Mouse (Mus musculus): ENCODE results near the gene Hoxd10. TPM values are rescaled to one million over a fixed set of nuclear protein-coding genes. Genes with fewer than 3 reads are reported as not detected.

The Hoxd10 gene
- polyA plus RNA-seq, 1 experiment from 2014 or later = not detected

GRCm38 (mm10) chr2:74704393-74704998, 12.8 kb downstream of the Hoxd10 start, which contains the start of gene Hoxd8:
Gene Hoxd8, plus strand, starts transcription at chr2:74704615.
- WGBS = under 1% methylated on average over 28 of the region's 52 CpGs
- Histone ChIP-seq H3K36me3 (ENCODE audit: control insufficient read depth, insufficient read depth, low read length) (no peaks in the 10 kb centered on the region), H3K9me3 (ENCODE audit: control insufficient read depth, low read length) (no peaks in the 10 kb centered on the region), H3K4me1 (ENCODE audit: control insufficient read depth, insufficient read depth, low read depth, low read length) (peaks cover 10% of the 10 kb centered on the region), H3K4me3 (ENCODE audit: low read length) (peak within 1 kb of the TSS; percentile 41), H3K27me3 (replicated peaks; ENCODE audit: control insufficient read depth, insufficient read depth, low read length) (peaks cover 53% of the 10 kb centered on the region), H3K9ac (ENCODE audit: low read depth, low read length) (peak within 1 kb of the TSS; percentile 43), H3K27ac (ENCODE audit: low read depth, low read length) (no peak within 1 kb of the TSS), H3K4me2 (ENCODE audit: low read length) (peak within 1 kb of the TSS; percentile 55)
- no peak; the same call in 1 of the 2 replicates for ATAC-seq

GRCm38 (mm10) chr2:74704999-74705466, 13.3 kb downstream of the Hoxd10 start:
- Histone ChIP-seq H3K27me3 (replicated peaks; ENCODE audit: control insufficient read depth, insufficient read depth, low read length) (peaks cover 53% of the 10 kb centered on the region), H3K27ac (ENCODE audit: low read depth, low read length) (no peak overlapping the region), H3K9ac (ENCODE audit: low read depth, low read length) (peak overlapping the region; percentile 43), H3K4me2 (ENCODE audit: low read length) (peak overlapping the region; percentile 55), H3K4me3 (ENCODE audit: low read length) (peak overlapping the region; percentile 41), H3K36me3 (ENCODE audit: control insufficient read depth, insufficient read depth, low read length) (no peaks in the 10 kb centered on the region), H3K9me3 (ENCODE audit: control insufficient read depth, low read length) (no peaks in the 10 kb centered on the region), H3K4me1 (ENCODE audit: control insufficient read depth, insufficient read depth, low read depth, low read length) (peaks cover 10% of the 10 kb centered on the region)
- no peak for ATAC-seq
- 2% methylated on average over 20 of the region's 66 CpGs for WGBS

- Histone ChIP-seq H3K4me2 (ENCODE audit: low read length) (peak overlapping the region; percentile 55), H3K36me3 (ENCODE audit: control insufficient read depth, insufficient read depth, low read length) (no peaks in the 10 kb centered on the region), H3K4me3 (ENCODE audit: low read length) (peak overlapping the region; percentile 41), H3K4me1 (ENCODE audit: control insufficient read depth, insufficient read depth, low read depth, low read length) (peaks cover 10% of the 10 kb centered on the region), H3K27me3 (replicated peaks; ENCODE audit: control insufficient read depth, insufficient read depth, low read length) (peaks cover 53% of the 10 kb centered on the region), H3K27ac (ENCODE audit: low read depth, low read length) (no peak overlapping the region), H3K9ac (ENCODE audit: low read depth, low read length) (peak overlapping the region; percentile 43), H3K9me3 (ENCODE audit: control insufficient read depth, low read length) (no peaks in the 10 kb centered on the region)
- under 1% methylated on average over 43 of the region's 85 CpGs for WGBS
- ATAC-seq = no peak
Measured at GRCm38 (mm10) chr2:74705467-74706089, 13.9 kb downstream of the Hoxd10 start.

DNA sequence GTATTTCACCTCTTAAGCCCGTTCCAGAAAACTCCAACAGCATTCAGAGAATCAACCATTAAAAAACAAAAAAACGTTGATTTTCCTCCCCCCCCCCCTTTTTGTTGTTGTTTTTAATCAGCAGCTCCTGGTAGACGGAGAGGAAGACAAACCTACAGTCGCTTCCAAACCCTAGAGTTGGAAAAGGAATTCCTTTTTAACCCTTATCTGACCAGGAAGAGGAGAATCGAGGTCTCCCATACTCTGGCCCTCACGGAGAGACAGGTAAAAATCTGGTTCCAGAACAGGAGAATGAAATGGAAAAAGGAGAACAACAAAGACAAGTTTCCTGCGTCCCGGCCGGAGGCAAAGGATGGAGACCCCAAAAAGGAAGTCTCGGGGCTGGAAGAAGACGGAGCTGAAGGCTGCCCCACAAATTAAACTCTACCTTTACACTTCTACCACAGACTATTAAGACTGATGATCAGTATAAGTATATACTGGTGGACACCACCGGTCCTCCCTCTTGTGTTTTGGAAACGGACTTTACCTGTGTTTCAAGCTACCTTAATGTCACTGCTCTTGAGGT, 14.8 kb downstream of the Hoxd10 start:
- ATAC-seq = no peak
- no peak overlapping the region for H3K9ac ChIP-seq (ENCODE audit: low read depth, low read length)
- WGBS = 3% methylated on average over 13 of the region's 13 CpGs
- no peak overlapping the region for H3K27ac ChIP-seq (ENCODE audit: low read depth, low read length)
- H3K9me3 ChIP-seq (ENCODE audit: control insufficient read depth, low read length) = no peaks in the 10 kb centered on the region
- H3K4me1 ChIP-seq (ENCODE audit: control insufficient read depth, insufficient read depth, low read depth, low read length) = peaks cover 10% of the 10 kb centered on the region
- H3K27me3 ChIP-seq (replicated peaks; ENCODE audit: control insufficient read depth, insufficient read depth, low read length) = peaks cover 52% of the 10 kb centered on the region
- no peaks in the 10 kb centered on the region for H3K36me3 ChIP-seq (ENCODE audit: control insufficient read depth, insufficient read depth, low read length)
- no peak overlapping the region for H3K4me3 ChIP-seq (ENCODE audit: low read length)
- H3K4me2 ChIP-seq (ENCODE audit: low read length) = no peak overlapping the region

GRCm38 (mm10) chr2:74707599-74707998, 15.9 kb downstream of the Hoxd10 start:
- H3K9me3 ChIP-seq (ENCODE audit: control insufficient read depth, low read length) = no peaks in the 10 kb centered on the region
- WGBS = 10% methylated on average over 7 of the region's 7 CpGs
- H3K9ac ChIP-seq (ENCODE audit: low read depth, low read length) = no peak overlapping the region
- H3K4me2 ChIP-seq (ENCODE audit: low read length) = no peak overlapping the region
- no peaks in the 10 kb centered on the region for H3K36me3 ChIP-seq (ENCODE audit: control insufficient read depth, insufficient read depth, low read length)
- H3K4me3 ChIP-seq (ENCODE audit: low read length) = no peak overlapping the region
- peaks cover 14% of the 10 kb centered on the region for H3K4me1 ChIP-seq (ENCODE audit: control insufficient read depth, insufficient read depth, low read depth, low read length)
- ATAC-seq = no peak
- H3K27ac ChIP-seq (ENCODE audit: low read depth, low read length) = no peak overlapping the region
- peaks cover 58% of the 10 kb centered on the region for H3K27me3 ChIP-seq (replicated peaks; ENCODE audit: control insufficient read depth, insufficient read depth, low read length)

DNA sequence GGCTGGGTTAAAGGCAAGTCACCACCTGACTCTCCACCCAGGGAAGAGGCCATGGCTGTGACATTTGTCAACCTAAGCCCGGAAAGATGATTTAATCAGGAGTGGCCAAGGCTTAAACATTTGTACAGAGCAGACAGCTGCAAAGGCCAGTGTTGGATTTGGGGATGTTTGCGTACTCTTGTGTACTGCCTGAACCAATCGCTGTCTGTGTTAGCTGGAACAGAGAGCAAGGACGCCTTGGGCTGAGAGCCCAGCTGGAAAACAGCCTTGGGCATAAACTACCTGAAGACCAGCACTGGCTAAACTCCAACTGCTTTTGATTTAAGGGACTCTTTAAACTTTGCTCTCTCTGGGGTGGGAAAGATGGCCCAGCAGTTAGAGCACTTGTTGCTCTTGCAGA, 17.0 kb downstream of the Hoxd10 start:
- no peaks in the 10 kb centered on the region for H3K9me3 ChIP-seq (ENCODE audit: control insufficient read depth, low read length)
- no peak overlapping the region for H3K4me3 ChIP-seq (ENCODE audit: low read length)
- H3K27me3 ChIP-seq (replicated peaks; ENCODE audit: control insufficient read depth, insufficient read depth, low read length) = peaks cover 58% of the 10 kb centered on the region
- H3K4me2 ChIP-seq (ENCODE audit: low read length) = no peak overlapping the region
- no peak for ATAC-seq
- WGBS = 10% methylated on average over 4 of the region's 4 CpGs
- no peak overlapping the region for H3K27ac ChIP-seq (ENCODE audit: low read depth, low read length)
- no peaks in the 10 kb centered on the region for H3K36me3 ChIP-seq (ENCODE audit: control insufficient read depth, insufficient read depth, low read length)
- H3K9ac ChIP-seq (ENCODE audit: low read depth, low read length) = no peak overlapping the region
- H3K4me1 ChIP-seq (ENCODE audit: control insufficient read depth, insufficient read depth, low read depth, low read length) = peaks cover 14% of the 10 kb centered on the region

DNA sequence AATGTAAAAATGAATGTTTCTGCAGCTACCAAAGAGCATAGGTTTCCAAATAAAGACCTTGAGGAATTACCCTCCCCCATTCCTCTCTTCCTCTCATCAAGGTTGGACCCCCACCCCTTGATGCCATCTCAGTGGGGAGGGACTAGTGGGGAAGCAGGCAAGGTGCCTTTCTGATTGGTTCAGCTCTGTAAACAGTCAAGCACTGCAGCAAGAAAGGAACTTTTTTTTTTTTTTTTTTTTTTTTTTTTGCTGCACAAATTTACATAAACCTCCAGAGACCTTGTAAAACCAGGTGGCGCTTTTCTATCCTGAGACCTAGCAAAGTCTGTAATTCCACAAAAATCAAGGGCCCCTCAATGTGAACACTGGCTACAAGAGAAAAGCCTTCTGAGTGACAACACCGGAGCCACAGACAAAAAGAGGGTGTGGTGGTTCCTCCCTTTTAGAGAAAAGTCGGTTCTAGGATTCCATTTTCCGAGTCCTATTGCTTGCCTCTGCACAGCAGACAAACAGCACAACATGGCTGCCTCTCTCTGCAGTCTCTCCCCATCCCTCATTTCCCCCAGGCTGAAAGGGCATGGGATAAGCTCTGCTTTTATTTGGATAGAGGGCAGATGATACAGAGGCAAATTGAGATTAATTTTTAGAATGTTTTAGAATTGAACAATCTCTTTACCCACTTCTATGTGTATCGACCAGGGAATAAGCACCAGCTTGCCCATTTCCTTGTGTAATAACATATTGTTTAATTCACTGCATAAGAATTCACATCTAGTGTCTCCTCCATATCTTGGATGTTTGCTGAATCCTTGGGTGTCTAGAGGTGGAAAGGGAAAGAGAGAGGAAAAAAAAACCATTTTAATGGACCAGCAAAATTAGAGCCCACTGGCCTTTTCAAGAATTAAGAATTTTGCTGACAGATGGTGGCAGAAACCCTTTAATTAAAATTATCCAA, 18.0 kb downstream of the Hoxd10 start:
- WGBS = 4% methylated on average over 5 of the region's 5 CpGs
- H3K36me3 ChIP-seq (ENCODE audit: control insufficient read depth, insufficient read depth, low read length) = no peaks in the 10 kb centered on the region
- peaks cover 14% of the 10 kb centered on the region for H3K4me1 ChIP-seq (ENCODE audit: control insufficient read depth, insufficient read depth, low read depth, low read length)
- H3K9ac ChIP-seq (ENCODE audit: low read depth, low read length) = no peak overlapping the region
- H3K27me3 ChIP-seq (replicated peaks; ENCODE audit: control insufficient read depth, insufficient read depth, low read length) = peaks cover 56% of the 10 kb centered on the region
- H3K4me3 ChIP-seq (ENCODE audit: low read length) = no peak overlapping the region
- H3K27ac ChIP-seq (ENCODE audit: low read depth, low read length) = no peak overlapping the region
- H3K4me2 ChIP-seq (ENCODE audit: low read length) = no peak overlapping the region
- no peaks in the 10 kb centered on the region for H3K9me3 ChIP-seq (ENCODE audit: control insufficient read depth, low read length)
- ATAC-seq = no peak

DNA sequence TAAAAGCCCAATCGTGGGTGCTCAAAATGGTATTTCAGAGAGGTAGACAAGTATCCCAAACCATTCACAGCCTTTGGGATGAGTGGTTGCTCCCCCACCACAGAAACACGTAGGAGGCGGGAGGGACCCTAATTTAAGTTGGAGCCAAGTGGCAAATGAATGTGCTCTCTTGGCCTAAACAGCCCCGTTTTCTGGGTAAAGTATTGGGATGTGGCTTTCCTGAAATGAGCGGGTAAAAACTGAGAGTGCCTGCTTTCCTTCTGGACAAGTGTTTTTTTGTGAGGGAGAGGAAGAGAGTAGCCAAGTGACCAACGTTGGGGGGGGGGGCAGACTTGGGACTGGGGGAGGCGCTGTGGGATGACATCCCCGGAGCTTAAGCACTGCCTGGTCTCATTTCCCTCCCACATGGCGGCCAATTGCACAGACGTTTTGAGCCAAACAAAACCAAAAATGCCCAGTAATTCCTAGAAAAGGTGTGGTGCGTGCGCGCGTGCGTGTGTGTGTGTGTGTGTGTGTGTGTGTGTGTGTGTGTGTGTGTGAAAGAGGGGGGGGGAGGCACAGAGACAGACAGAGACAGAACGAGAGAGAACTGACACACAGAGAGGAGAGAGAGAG, 19.3 kb downstream of the Hoxd10 start:
- peaks cover 63% of the 10 kb centered on the region for H3K27me3 ChIP-seq (replicated peaks; ENCODE audit: control insufficient read depth, insufficient read depth, low read length)
- no peak overlapping the region for H3K9ac ChIP-seq (ENCODE audit: low read depth, low read length)
- WGBS = under 1% methylated on average over 16 of the region's 16 CpGs
- peaks cover 5% of the 10 kb centered on the region; the same call in 1 of the 2 replicates for H3K4me1 ChIP-seq (ENCODE audit: control insufficient read depth, insufficient read depth, low read depth, low read length)
- no peaks in the 10 kb centered on the region for H3K36me3 ChIP-seq (ENCODE audit: control insufficient read depth, insufficient read depth, low read length)
- H3K27ac ChIP-seq (ENCODE audit: low read depth, low read length) = no peak overlapping the region
- H3K4me3 ChIP-seq (ENCODE audit: low read length) = no peak overlapping the region
- ATAC-seq = no peak
- no peaks in the 10 kb centered on the region for H3K9me3 ChIP-seq (ENCODE audit: control insufficient read depth, low read length)
- H3K4me2 ChIP-seq (ENCODE audit: low read length) = peak overlapping the region; percentile 14; the same call in 1 of the 2 replicates
